ENCODE assay signal across 8 mouse cellular contexts in the genomic region with DNA sequence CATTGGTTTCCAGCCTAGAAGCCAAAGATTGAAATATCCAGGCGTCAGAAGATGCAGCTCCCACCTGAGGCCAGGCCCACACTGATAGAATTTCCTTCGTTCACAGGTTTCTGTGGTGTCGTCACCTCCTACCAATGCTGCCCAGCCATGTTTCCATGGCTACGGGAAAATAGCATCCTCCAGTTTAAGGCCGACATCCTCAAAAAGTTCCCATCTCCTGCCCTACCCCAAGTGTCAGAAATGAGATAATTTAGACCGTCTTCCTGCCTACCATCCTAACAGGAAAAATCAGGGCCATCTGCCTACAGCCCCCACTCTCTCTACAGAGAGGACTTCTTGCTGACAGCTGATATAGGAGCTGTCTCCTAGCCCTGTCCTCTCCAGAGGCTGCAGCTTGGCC. TPM values are rescaled to one million over a fixed set of nuclear protein-coding genes. Genes with fewer than 3 reads are reported as not detected.
DNase-seq lines count a peak whose midpoint lies in the region; ATAC-seq and TF ChIP-seq lines count a peak whose summit lies in the region.

No protein-coding gene starts in this region.

- peak overlapping the region; percentile 98 for H3K9ac ChIP-seq in neural tube, embryonic 11.5 days (ENCODE audit: low read length)
- peak overlapping the region; percentile 97; the same call in 1 of the 2 replicates for H3K9ac ChIP-seq in limb, embryonic 14.5 days (ENCODE audit: low read depth, low read length, severe bottlenecking)

- no peak overlapping the region; the same call in 1 of the 2 replicates for H3K27ac ChIP-seq in neural tube, embryonic 11.5 days (ENCODE audit: low read depth, low read length)
- no peak overlapping the region for H3K27ac ChIP-seq in limb, embryonic 14.5 days (replicated peaks; ENCODE audit: low read depth, low read length)

- ATAC-seq in erythroblast, adult 5-6 weeks (replicated peaks; ENCODE audit: low FRiP score, poor library complexity, severe bottlenecking), result no peak
- no peak for ATAC-seq in neural tube, embryonic 11.5 days (ENCODE audit: insufficient read depth, low FRiP score, low TSS enrichment)
- ATAC-seq in limb, embryonic 14.5 days (ENCODE audit: low FRiP score, low read depth), result no peak

- 39% methylated on average over 6 of the region's 6 CpGs for WGBS in neural tube, embryonic 11.5 days
- 39% methylated on average over 6 of the region's 6 CpGs for WGBS in limb, embryonic 14.5 days

- peaks cover 46% of the 10 kb centered on the region for H3K36me3 ChIP-seq in erythroblast, embryonic 14.5 days (ENCODE audit: control insufficient read depth)
- H3K36me3 ChIP-seq in neural tube, embryonic 11.5 days (ENCODE audit: control insufficient read depth, insufficient read depth, low read length), result no peaks in the 10 kb centered on the region
- peaks cover 6% of the 10 kb centered on the region; the same call in 1 of the 2 replicates for H3K36me3 ChIP-seq in limb, embryonic 14.5 days (ENCODE audit: control insufficient read depth, insufficient read depth, low read length)

- H3K4me2 ChIP-seq in neural tube, embryonic 11.5 days (ENCODE audit: low read depth), result peak overlapping the region; percentile 97
- H3K4me2 ChIP-seq in limb, embryonic 14.5 days (replicated peaks; ENCODE audit: low read depth, low read length, severe bottlenecking), result peak overlapping the region; percentile 95

- H3K9me3 ChIP-seq in erythroblast, embryonic 14.5 days (ENCODE audit: control insufficient read depth, low read length), result no peaks in the 10 kb centered on the region
- no peaks in the 10 kb centered on the region for H3K9me3 ChIP-seq in neural tube, embryonic 11.5 days (ENCODE audit: control insufficient read depth, low read length)
- no peaks in the 10 kb centered on the region for H3K9me3 ChIP-seq in limb, embryonic 14.5 days (ENCODE audit: control insufficient read depth, low read length)

- H3K27me3 ChIP-seq in erythroblast, embryonic 14.5 days (ENCODE audit: control insufficient read depth), result peaks cover 7% of the 10 kb centered on the region
- no peaks in the 10 kb centered on the region for H3K27me3 ChIP-seq in neural tube, embryonic 11.5 days (ENCODE audit: control insufficient read depth, insufficient read depth, low read length)
- no peaks in the 10 kb centered on the region for H3K27me3 ChIP-seq in limb, embryonic 14.5 days (ENCODE audit: control insufficient read depth, insufficient read depth, low read length)

- no peak for DNase-seq in neural tube, embryonic 11.5 days (ENCODE audit: low spot score)
- DNase-seq in neural tube, embryonic 10.5 days (ENCODE audit: extremely low spot score, low spot score), result no peak
- no peak for DNase-seq in limb, embryonic 14.5 days (ENCODE audit: low spot score)
- peak; percentile 81 for DNase-seq in telencephalon, adult 2 months (ENCODE audit: low read depth, low spot score)
- DNase-seq in ovary, adult 18-20 months (ENCODE audit: low spot score), result no peak
- no peak for DNase-seq in adipocyte (ENCODE audit: low spot score)

- TF ChIP-seq POLR2A in limb, embryonic 14.5 days (IDR thresholded peaks at IDR 0.05; ENCODE audit: borderline replicate concordance, extremely low read depth, insufficient read depth, insufficient read length), result no peak

- H3K4me1 ChIP-seq in erythroblast, embryonic 14.5 days (ENCODE audit: control insufficient read depth), result peaks cover 80% of the 10 kb centered on the region
- H3K4me1 ChIP-seq in neural tube, embryonic 11.5 days (ENCODE audit: control insufficient read depth, insufficient read depth, low read length), result peaks cover 22% of the 10 kb centered on the region
- peaks cover 32% of the 10 kb centered on the region for H3K4me1 ChIP-seq in limb, embryonic 14.5 days (ENCODE audit: control insufficient read depth, insufficient read depth, low read length)

- peak overlapping the region; percentile 93 for H3K4me3 ChIP-seq in erythroblast, embryonic 14.5 days (replicated peaks)
- H3K4me3 ChIP-seq in neural tube, embryonic 11.5 days (ENCODE audit: low read depth, low read length), result peak overlapping the region; percentile 92
- peak overlapping the region; percentile 94 for H3K4me3 ChIP-seq in limb, embryonic 14.5 days (replicated peaks; ENCODE audit: low read length)

RNA-seq across cellular contexts. Expression of a gene that starts 0.8 kb away (rescaled TPM):
- 38.9 and 44.4 TPM in 2 replicates for polyA plus RNA-seq in erythroblast, embryonic 14.5 days (2012)
- 234 and 296 TPM in 2 replicates for total RNA-seq in erythroblast, adult 5-6 weeks (2015; ENCODE audit: low replicate concordance)
- total RNA-seq in erythroblast, adult 5-6 weeks (2017; ENCODE audit: low replicate concordance), result 403 and 420 TPM in 2 replicates
- 88.4 and 97.3 TPM in 2 replicates for polyA plus RNA-seq in neural tube, embryonic 11.5 days (2014; fragmentation: Nextera tagmentation; extraction: Ambion mirVana)
- polyA plus RNA-seq in limb, embryonic 14.5 days (2012; rRNA removed), result 133 and 146 TPM in 2 replicates
- 56.1 and 76.3 TPM in 2 replicates for polyA plus RNA-seq in limb, embryonic 14.5 days (2014; fragmentation: Nextera tagmentation; extraction: Ambion mirVana)

RNA-seq across cellular contexts. Expression of a gene that starts 58.1 kb away (rescaled TPM):
- polyA plus RNA-seq in erythroblast, embryonic 14.5 days (2012), result 0.40 and 0.69 TPM in 2 replicates
- 2.9 and 3.3 TPM in 2 replicates for total RNA-seq in erythroblast, adult 5-6 weeks (2015; ENCODE audit: low replicate concordance)
- 1.5 and 6.7 TPM in 2 replicates for total RNA-seq in erythroblast, adult 5-6 weeks (2017; ENCODE audit: low replicate concordance)
- 30.2 and 31.1 TPM in 2 replicates for polyA plus RNA-seq in neural tube, embryonic 11.5 days (2014; fragmentation: Nextera tagmentation; extraction: Ambion mirVana)
- polyA plus RNA-seq in limb, embryonic 14.5 days (2012; rRNA removed), result 21.0 and 24.4 TPM in 2 replicates
- 25.7 and 27.7 TPM in 2 replicates for polyA plus RNA-seq in limb, embryonic 14.5 days (2014; fragmentation: Nextera tagmentation; extraction: Ambion mirVana)

Comparison
In these comparisons a context has a peak if more than half of its experiments do, and no peak if none do; other contexts are left out.
1. RNA of a gene that starts 58.1 kb away (polyA plus RNA-seq): 30.2 to 31.1 TPM in neural tube, embryonic 11.5 days and 21.0 to 27.7 TPM in limb, embryonic 14.5 days; 0.40 to 0.69 TPM in erythroblast, embryonic 14.5 days; every median in the first group is over 10 times any median in the second.
2. Peak in every context shown above with its lines, with median percentiles within 50 percentile points of each other: H3K4me3 ChIP-seq.